Mouse (Mus musculus): Measurements from ENCODE around the gene Tnfaip8l1. TPM values are rescaled to one million over a fixed set of nuclear protein-coding genes. Genes with fewer than 3 reads are reported as not detected.

The Tnfaip8l1 gene
- total and polyA plus RNA-seq, 2 experiments from 2014 or later = 3.4 to 5.6 TPM

DNA sequence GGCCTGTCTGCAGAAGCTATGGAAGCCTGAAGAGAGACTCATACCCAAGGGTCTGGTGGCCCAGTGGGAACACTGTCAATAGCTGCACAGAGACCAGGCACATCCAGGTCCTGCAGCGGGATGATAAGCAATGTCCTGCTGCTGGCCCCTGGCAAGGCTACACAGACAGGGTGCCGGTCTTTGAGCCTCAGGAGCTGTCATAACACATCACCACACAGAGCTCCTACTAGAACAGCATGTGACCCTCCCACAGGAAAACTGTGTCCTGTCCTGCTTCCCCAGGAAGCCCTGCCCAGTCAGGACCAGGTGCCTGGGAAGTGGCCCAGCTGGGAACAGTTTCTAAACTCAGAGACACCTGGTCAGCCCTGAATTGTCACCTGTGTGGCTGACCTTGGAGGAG lies 48.8 kb downstream of the Tnfaip8l1 start:
- TF ChIP-seq CTCF (IDR thresholded peaks at IDR 0.05; ENCODE audit: low read depth) = no peak
- TF ChIP-seq EP300 (IDR thresholded peaks at IDR 0.05; ENCODE audit: low read depth) = 0 out of 2 replicates have a peak, but pooled peaks have one; percentile 19
- H3K27ac ChIP-seq (ENCODE audit: low read depth) = no peak overlapping the region
- H3K4me3 ChIP-seq (ENCODE audit: low read depth, low read length) = no peak overlapping the region
- H3K9me3 ChIP-seq (replicated peaks; ENCODE audit: control insufficient read depth, low read length) = no peaks in the 10 kb centered on the region
- H3K4me2 ChIP-seq (ENCODE audit: low read depth, low read length) = no peak overlapping the region
- ATAC-seq (ENCODE audit: insufficient read depth, low read depth) = peak; percentile 14; the same call in 1 of the 2 replicates
- WGBS = 57% methylated on average over 2 of the region's 2 CpGs
- no peak overlapping the region for H3K9ac ChIP-seq (replicated peaks; ENCODE audit: low read depth, low read length)
- H3K36me3 ChIP-seq (replicated peaks; ENCODE audit: control insufficient read depth, insufficient read depth, low read length) = peaks cover 60% of the 10 kb centered on the region
- H3K27me3 ChIP-seq (ENCODE audit: control insufficient read depth, insufficient read depth, low read length) = no peaks in the 10 kb centered on the region
- no peak for DNase-seq (ENCODE audit: low spot score)
- H3K4me1 ChIP-seq (ENCODE audit: control insufficient read depth, insufficient read depth) = no peaks in the 10 kb centered on the region

DNA sequence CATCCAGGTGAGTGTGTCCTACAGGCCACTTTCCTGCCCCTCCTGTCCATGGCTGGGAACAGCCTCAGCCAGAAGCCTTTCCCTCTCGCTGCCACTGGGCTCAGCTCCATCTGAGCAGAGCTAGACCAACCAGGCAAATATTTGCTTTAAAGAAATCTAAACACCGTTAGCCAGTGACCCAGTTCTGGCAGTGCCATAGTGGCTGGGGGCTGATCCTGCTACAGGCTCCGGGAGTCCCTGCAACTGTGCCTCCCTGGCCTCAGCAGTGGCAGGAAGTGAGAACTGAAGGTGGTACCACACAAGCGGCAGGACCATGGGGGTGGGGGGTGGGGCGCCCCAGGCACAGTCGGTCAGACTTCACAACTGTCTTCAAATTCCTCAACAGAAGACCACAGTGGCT lies 50.4 kb downstream of the Tnfaip8l1 start:
- H3K27ac ChIP-seq (ENCODE audit: low read depth) = no peak overlapping the region
- no peak overlapping the region for H3K4me2 ChIP-seq (ENCODE audit: low read depth, low read length)
- 56% methylated on average over 6 of the region's 6 CpGs for WGBS
- no peak overlapping the region for H3K9ac ChIP-seq (replicated peaks; ENCODE audit: low read depth, low read length)
- H3K36me3 ChIP-seq (replicated peaks; ENCODE audit: control insufficient read depth, insufficient read depth, low read length) = peaks cover 44% of the 10 kb centered on the region
- no peaks in the 10 kb centered on the region for H3K9me3 ChIP-seq (replicated peaks; ENCODE audit: control insufficient read depth, low read length)
- H3K4me3 ChIP-seq (ENCODE audit: low read depth, low read length) = no peak overlapping the region
- no peak for TF ChIP-seq CTCF (IDR thresholded peaks at IDR 0.05; ENCODE audit: low read depth)
- no peak for TF ChIP-seq EP300 (IDR thresholded peaks at IDR 0.05; ENCODE audit: low read depth)
- no peak for ATAC-seq (ENCODE audit: insufficient read depth, low read depth)
- H3K4me1 ChIP-seq (ENCODE audit: control insufficient read depth, insufficient read depth) = peaks cover 12% of the 10 kb centered on the region; the same call in 1 of the 2 replicates
- H3K27me3 ChIP-seq (ENCODE audit: control insufficient read depth, insufficient read depth, low read length) = no peaks in the 10 kb centered on the region
- DNase-seq (ENCODE audit: low spot score) = no peak

- 85% methylated on average over 1 of the region's 1 CpGs for WGBS
- Histone ChIP-seq H3K4me1 (ENCODE audit: control insufficient read depth, insufficient read depth) (peaks cover 15% of the 10 kb centered on the region; the same call in 1 of the 2 replicates), H3K4me2 (ENCODE audit: low read depth, low read length) (no peak overlapping the region), H3K27ac (ENCODE audit: low read depth) (no peak overlapping the region), H3K9ac (replicated peaks; ENCODE audit: low read depth, low read length) (no peak overlapping the region), H3K9me3 (replicated peaks; ENCODE audit: control insufficient read depth, low read length) (no peaks in the 10 kb centered on the region), H3K36me3 (replicated peaks; ENCODE audit: control insufficient read depth, insufficient read depth, low read length) (peaks cover 29% of the 10 kb centered on the region), H3K27me3 (ENCODE audit: control insufficient read depth, insufficient read depth, low read length) (no peaks in the 10 kb centered on the region), H3K4me3 (ENCODE audit: low read depth, low read length) (no peak overlapping the region)
- ATAC-seq (ENCODE audit: insufficient read depth, low read depth) (no peak), DNase-seq (ENCODE audit: low spot score) (no peak)
- no peak for TF ChIP-seq CTCF (IDR thresholded peaks at IDR 0.05; ENCODE audit: low read depth)
- TF ChIP-seq EP300 (IDR thresholded peaks at IDR 0.05; ENCODE audit: low read depth) = no peak
Observed at GRCm38 (mm10) chr17:56214229-56214628, 52.0 kb downstream of the Tnfaip8l1 start.

GRCm38 (mm10) chr17:56217670-56218069 lies 55.4 kb downstream of the Tnfaip8l1 start:
- H3K36me3 ChIP-seq (replicated peaks; ENCODE audit: control insufficient read depth, insufficient read depth, low read length) = no peaks in the 10 kb centered on the region; the same call in 1 of the 2 replicates
- DNase-seq (ENCODE audit: low spot score) (no peak), ATAC-seq (ENCODE audit: insufficient read depth, low read depth) (no peak)
- peak overlapping the region; percentile 74 for H3K4me3 ChIP-seq (ENCODE audit: low read depth, low read length)
- H3K27ac ChIP-seq (ENCODE audit: low read depth) = no peak overlapping the region
- 61% methylated on average over 13 of the region's 13 CpGs for WGBS
- H3K4me2 ChIP-seq (ENCODE audit: low read depth, low read length) = peak overlapping the region; percentile 73
- peak overlapping the region; percentile 81 for H3K9ac ChIP-seq (replicated peaks; ENCODE audit: low read depth, low read length)
- H3K9me3 ChIP-seq (replicated peaks; ENCODE audit: control insufficient read depth, low read length) = no peaks in the 10 kb centered on the region
- no peaks in the 10 kb centered on the region for H3K27me3 ChIP-seq (ENCODE audit: control insufficient read depth, insufficient read depth, low read length)
- TF ChIP-seq EP300 (IDR thresholded peaks at IDR 0.05; ENCODE audit: low read depth) (no peak), CTCF (IDR thresholded peaks at IDR 0.05; ENCODE audit: low read depth) (no peak)
- H3K4me1 ChIP-seq (ENCODE audit: control insufficient read depth, insufficient read depth) = peaks cover 15% of the 10 kb centered on the region; the same call in 1 of the 2 replicates

DNA sequence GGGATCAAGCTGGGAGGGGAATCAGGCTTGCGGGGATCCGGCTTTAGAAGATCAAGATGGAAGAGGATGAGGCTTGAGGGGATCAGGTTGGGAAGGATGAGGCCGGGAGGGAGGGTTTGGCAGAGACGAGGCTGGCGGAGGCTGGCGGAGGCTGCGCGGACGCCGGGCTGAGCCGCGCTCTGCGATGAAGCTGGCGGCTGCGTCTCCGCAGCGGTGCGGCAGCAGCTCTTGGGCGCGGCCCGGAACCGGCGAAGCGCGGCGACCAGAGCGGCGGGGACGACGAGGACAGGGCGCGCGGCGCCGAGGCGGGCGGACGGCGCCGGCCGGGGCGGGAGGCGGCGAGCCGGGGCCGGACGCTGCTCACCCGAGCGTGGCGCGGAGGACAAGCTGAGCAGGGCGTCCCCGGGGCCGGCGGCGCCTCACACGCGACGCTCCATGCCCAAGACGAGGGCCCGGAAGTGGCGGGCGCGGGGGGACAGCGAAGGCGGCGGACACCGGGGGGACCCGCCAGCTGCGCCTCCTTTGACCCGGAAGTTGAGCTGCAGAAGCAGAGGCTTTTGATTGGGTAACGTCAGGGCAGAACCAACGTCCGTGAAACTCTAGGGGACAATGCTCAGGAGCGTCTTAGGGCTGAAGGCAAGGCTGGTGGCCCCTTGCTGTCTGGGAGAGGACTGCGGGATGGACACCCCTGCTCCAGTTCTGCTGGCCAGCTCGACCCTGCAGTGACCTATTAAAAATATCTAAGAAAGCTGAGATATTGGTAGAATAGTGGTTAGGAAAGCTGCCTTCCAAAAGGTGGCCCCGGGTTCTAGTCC lies 56.3 kb downstream of the Tnfaip8l1 start, which contains the start of gene Dpp9:
Gene Dpp9, minus strand, starts transcription at position 529 of the 815 bp plus-strand sequence.
- under 1% methylated on average over 68 of the region's 78 CpGs for WGBS
- ATAC-seq (ENCODE audit: insufficient read depth, low read depth) (peak; percentile 99), DNase-seq (ENCODE audit: low spot score) (peak; percentile 99)
- H3K9me3 ChIP-seq (replicated peaks; ENCODE audit: control insufficient read depth, low read length) = no peaks in the 10 kb centered on the region
- peak within 1 kb of the TSS; percentile 81 for H3K9ac ChIP-seq (replicated peaks; ENCODE audit: low read depth, low read length)
- H3K27me3 ChIP-seq (ENCODE audit: control insufficient read depth, insufficient read depth, low read length) = no peaks in the 10 kb centered on the region
- H3K4me1 ChIP-seq (ENCODE audit: control insufficient read depth, insufficient read depth) = peaks cover 15% of the 10 kb centered on the region; the same call in 1 of the 2 replicates
- H3K36me3 ChIP-seq (replicated peaks; ENCODE audit: control insufficient read depth, insufficient read depth, low read length) = no peaks in the 10 kb centered on the region; the same call in 1 of the 2 replicates
- TF ChIP-seq CTCF (IDR thresholded peaks at IDR 0.05; ENCODE audit: low read depth) = peak; percentile 28
- peak; percentile 46; the same call in 1 of the 2 replicates for TF ChIP-seq EP300 (IDR thresholded peaks at IDR 0.05; ENCODE audit: low read depth)
- peak within 1 kb of the TSS; percentile 74 for H3K4me3 ChIP-seq (ENCODE audit: low read depth, low read length)
- peak within 1 kb of the TSS; percentile 73 for H3K4me2 ChIP-seq (ENCODE audit: low read depth, low read length)
- peak within 1 kb of the TSS; percentile 90 for H3K27ac ChIP-seq (ENCODE audit: low read depth)

Measured in heart, postnatal 0 days (tissue).